Mouse (Mus musculus): ENCODE data around the gene Ldah.

Ldah gene

DNA sequence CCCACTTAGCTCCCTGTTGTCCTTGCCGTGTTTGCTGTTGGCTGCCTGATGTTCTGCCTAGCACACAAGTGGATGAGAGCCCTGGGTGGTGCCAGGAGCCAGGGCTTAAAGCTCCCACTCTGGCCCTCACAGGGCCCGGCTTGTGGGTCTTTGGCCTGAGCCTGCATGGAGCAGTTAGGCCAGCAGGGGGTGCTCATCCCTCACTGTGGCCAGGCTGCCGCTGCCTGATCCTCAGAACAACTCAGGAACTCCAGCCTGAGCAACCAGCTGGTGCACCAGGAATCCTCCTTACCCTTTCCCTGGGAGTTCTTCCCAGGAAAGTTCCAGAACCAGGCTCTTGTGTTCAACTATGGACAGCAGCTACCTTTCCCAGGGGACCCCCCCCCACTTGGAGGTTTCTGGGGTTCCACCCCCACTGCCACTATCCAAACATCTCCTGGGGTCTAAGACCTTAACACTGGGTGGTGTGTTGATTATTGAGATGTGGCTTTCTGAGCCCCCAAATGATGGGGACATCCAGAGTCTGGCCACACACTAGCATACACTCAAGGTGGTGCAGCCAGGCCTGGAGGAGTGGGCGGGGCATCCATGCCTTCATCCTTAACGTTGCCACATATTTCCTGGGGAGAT is 112.3 kb downstream of the Ldah start:
- DNase-seq: peak; percentile 83

DNA sequence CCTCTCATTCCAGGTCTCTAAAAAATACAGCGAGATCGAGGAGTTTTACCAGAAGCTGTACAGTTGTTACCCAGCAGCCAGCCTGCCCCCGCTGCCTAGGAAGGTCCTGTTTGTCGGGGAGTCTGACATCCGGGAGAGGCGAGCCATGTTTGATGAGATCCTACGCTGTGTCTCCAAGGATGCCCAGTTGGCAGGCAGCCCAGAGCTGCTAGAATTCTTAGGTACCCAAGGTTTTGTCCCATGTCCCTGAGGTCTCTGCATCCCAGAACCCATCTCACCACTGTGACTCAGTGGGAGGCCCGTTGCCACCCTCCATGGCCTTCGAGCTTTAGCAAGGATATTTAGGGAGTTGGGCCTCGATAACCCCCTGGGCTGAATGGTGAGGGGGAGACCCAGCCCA is 113.6 kb downstream of the Ldah start:
- no peak for DNase-seq

DNA sequence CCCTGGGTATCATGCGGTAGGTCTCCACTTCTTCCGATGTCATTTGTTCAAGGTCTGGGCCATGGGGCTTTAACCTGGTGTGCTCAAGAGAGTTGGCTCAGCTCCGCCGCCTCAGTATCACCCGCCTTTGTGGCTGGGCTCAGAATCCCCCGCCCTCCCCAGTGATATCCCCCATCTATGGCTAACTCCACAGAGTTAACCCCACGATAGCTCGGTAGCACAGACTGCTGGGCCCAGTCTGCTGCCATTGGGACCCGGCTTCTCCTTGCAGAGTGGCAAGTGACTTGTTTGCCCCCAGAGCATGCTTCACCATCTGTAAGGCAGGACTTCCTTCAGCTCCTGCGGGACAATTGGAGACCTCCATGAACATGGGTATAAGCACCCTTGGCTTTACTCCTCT is 116.2 kb downstream of the Ldah start:
- DNase-seq: no peak

DNA sequence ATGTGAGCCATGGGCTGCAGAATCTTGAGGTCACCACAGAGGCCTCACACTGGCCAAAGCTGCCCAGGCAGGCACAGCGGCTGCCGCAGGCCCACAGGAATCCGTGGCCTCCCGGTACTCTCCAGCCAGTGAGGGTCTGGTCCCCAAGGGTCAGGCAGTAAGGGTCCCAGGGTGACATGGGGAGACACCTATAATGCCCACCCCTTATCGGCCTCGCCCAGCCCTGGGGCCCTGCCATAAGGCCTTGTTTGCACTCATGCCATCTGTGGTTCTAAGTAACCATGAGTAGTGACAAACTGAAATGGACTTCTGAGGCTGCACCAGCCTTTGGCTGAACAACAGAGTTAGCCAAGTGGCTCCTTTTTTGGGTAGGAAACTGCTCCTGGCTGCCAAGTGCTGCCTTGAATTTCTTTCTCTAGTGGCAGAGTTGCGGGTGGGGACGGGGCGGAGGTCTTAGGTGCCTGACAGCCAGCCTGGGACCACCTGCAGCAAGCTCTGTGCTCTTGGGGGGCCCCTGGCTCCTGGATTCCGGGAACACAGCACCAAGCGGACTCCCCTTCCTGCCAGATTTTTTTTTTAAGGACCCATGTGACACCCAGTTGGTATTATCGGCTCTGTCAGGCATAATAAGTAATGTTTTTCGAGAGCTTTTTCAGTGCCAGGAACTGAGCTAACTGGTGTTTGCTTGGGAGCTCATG is 117.5 kb downstream of the Ldah start:
- no peak for DNase-seq

DNA sequence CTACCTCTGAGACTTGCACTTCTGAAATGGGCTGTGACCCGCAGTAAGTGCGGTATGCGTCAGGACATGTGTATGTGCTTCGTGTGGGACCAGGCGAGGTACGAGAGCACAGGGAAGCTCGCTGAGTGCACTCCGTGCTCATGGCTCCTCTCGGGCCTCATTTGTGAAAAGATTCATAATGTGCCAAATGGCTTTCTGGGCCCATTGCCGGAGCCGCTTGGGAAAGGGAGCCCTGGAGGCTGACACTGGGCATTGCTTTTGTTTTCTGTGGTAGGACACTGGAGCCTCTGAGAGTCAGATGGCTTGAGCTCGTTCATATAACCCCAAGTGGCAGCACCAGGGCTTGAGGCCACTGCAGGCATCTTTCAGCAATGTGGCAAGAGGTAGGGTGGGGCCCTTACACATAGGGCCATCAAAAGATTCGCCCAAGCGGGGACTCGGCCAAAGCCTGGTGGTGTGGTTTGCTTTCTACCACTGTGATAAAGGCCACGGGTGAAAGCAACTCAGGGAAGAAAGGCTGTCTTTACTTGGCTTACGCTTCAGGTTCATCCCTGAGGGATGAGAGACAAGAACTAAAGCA is 118.1 kb downstream of the Ldah start:
- DNase-seq: peak; percentile 65

DNA sequence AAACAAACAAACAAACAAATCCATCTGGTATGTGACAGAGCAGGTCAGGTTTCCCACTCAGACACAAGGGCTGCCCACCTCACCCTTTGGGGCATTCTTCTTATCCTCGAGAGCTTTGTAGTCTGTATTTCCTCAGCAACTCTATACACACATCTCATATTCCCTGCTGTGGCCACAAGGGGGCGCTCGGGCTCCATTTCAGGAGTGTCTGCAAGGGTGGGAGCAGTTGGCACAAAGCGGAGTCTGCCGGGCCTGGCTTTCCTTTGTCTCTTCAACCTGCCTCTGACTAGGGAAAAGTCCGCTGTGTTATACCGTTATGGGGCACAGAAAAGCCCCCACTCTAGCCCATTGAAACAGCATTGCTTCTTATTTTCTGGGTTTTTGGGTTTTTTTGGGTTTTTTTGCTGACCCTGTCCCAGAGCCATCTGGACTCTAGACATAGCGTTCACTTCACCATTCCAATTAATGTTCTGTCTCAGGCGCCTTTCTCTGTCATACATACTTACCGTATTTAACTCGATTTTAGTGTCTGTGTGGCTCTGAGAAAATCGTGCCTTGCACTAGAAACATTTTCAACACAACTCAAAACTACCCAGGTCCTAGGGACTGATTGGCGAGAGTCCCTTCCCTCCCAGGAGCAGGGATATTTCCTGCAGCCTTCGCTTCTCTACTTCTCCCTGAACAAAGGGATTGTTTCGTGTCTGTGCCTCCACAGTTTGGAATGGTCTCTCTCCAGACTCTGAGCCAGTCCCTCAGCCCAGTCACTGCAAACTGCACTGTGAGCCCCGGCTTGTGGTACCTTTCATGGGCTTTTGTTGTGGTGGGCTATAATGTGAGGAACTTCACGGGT is 119.1 kb downstream of the Ldah start:
- peak; percentile 94 for DNase-seq

DNA sequence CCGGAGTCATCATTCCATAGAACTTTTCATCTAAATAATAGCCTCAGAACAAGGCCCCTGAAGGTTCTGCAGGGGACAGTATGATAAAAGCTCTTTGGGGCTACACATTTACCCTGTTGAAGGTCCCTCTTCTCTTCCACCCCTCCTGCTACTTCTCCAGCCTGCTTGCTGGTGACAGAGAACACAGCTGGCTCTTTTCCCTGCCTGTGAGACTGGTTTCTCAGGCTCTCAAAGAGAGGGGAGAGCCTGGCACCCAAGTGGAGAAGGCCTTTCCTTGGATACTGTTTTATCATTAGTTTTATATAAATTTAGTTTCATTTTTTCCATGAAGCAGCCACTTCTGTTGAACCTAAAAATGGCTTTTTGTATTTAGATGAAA is 119.8 kb downstream of the Ldah start:
- DNase-seq: no peak

DNA sequence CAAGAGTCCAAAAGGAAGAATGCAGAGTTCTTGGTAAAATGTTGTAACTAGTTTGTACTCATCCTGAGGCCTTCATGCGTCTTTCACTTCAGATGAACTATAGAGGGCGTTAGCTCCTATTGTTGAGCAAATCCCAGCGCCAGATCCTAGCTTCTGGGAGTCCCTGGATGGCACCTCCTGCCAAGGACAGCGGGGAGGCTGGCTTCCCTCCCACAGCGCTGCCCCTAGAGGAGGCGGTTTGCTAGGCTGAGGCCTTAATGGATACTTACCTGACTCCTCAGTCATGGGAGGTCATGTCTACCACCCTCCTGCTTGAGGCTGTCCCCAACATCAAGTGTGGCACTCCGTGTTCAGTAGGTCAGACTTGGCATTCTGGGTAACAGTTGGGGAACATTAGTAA is 121.3 kb downstream of the Ldah start:
- DNase-seq: no peak

DNA sequence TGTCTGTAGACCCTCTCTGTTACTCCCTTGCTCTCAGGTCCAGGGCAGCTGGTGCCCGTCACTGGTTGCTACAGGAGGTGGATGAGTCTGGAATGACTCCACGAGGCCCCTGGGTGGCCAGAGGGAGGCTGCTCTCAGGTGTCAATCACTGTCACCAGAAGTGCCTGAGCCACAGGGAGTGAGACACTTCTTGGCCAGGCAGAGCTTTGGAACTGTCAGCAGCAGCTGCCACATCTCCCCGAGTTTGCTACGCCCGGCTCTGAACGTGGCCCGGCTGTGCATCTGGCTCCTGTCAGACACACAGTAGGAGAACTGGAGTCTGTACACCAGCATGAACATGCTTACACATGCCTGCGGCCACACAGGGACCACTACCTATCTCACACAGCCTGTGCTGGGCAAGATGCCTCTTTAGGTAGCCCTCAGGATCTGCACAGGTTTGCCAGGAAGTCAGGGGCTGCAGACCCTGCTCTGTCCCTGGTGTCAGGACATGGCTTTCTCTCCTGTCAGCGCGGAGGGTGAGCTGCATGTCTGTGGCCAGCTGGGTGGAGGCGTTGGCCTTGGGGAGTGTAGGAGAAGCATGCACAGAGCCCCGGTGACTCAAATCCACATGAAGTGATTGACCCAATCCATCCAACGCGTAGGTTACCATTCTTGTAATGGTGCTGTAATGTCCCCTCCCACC is 123.7 kb downstream of the Ldah start:
- DNase-seq: no peak

DNA sequence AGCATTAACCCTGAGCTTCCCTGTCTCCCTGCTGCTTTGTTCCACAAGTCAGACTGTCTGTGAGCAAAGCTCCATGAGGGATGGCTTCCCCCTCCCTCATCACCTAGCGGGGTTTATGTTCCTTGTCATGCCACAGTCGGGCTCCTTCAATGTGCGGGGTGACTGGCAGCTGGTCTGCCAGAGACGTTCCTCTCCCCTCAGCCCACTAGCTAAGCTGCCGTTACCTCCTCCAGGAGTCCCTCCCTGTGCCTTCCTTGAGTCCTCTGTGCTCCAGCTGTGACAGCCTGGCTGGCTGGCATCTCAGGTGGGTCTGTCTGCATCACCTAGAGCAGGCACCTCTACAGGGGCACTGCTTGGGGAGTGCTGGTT is 124.3 kb downstream of the Ldah start:
- no peak for DNase-seq

DNA sequence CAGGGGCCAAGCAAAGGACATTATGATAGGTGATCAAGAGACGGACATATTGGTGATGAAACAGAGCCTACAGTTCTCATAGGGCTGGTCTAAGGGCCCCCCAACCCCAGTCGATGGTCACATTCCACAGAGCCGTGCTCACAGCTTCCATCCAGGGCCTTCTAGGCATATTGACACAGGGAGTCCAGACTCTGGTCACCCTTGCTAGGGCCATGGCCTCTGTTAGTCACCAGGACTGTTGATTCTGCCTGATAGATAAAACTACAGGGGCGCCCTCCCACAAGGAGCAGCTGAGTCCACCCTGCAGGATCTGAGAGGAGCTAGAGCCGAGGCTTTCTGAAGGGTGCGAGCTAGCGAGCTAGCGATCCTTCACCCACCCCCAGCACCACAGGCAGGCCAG is 125.7 kb downstream of the Ldah start:
- no peak for DNase-seq

DNA sequence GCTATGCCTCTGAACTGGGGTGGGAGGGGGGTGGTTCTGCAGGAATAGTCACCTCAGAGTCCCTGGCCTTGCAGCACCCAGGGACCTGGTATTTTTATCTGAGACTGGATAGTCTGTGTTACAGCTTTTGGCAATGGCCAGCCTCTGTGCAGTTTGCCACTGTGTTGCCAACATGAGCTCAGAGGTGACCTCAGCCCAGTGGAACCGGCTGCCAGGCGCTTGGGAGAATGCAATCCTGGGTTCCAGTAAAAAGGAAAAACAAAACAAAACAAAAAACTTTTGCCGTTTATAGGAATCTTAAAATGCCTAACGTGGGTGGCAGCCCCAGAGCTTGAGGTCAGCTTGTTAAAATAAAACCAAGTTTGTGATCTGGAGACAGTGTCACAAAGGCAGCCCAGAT is 126.4 kb downstream of the Ldah start:
- no peak for DNase-seq
